Mouse (Mus musculus): Measurements from ENCODE around the gene Cdyl. TPM values are rescaled to one million over a fixed set of nuclear protein-coding genes. Genes with fewer than 3 reads are reported as not detected.
A peak's percentile ranks its signal among the peaks of the same experiment; 100 is the strongest.

The Cdyl gene
- total RNA-seq, 2 experiments from 2014 or later, result 14.1 to 18.5 TPM

DNA sequence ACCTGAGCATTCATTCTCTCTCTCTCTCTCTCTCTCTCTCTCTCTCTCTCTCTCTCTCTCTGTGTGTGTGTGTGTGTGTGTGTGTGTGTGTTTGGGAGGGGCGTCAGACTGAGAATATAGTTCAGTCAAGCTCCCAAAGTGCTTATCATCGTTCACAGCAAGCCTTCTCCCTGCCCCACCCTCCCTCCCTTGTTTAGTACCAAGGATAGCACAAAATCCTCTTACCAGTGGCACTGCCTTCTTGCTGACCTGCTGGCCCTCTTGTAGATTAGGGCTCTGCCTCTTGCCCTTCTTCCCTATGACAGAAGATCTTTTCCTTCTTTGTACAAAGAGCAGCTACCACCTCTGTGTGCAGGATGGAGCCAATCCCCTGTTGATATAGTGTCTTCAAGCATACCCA is 136.3 kb downstream of the Cdyl start:
- DNase-seq (ENCODE audit: low spot score in 2 of 2), result no peak

DNA sequence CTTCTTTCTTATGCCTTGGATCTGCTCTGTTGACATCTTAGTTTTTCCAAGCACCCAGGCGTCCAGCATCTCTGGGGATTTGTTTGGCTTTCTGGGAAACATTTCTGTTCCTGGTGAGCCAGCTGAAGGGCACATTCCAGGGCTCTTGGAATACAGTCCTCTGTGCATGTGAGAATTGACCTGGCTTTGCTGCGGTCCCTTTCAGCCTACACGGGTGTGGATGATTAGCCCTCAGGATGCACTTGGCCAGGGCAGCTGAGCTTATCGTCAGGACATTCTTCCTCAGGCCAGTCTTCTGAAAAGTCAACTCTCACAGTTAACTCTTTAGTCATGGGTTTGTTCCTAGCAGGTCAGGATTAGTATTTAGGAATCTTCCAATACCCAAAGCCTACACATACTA is 136.7 kb downstream of the Cdyl start:
- DNase-seq (ENCODE audit: low spot score in 2 of 2), result no peak

GRCm38 (mm10) chr13:35797811-35798522 is 138.3 kb downstream of the Cdyl start:
- DNase-seq (ENCODE audit: low spot score in 2 of 2), result no peak

DNA sequence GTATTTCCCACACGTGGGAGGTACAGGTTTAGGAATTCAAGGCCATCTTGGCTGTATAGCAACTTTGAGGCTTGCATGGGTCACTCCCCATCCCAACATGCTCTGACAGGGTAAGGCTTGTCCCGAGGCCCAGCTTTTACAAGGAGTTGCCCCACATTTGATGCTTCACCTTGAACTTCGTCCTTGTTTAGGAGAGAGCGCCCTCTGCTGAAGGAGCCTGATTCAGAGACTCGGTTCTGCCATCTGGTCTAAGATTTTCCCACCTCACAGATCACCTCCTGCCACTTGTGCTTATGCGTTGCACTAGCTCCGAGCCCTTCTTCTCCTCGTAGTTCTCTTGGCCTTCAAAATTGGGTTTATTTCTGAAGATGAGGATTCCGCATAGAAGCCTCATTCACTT is 139.0 kb downstream of the Cdyl start:
- DNase-seq (ENCODE audit: low spot score in 2 of 2), result peak in 1 of 2 experiments; percentile 34

DNA sequence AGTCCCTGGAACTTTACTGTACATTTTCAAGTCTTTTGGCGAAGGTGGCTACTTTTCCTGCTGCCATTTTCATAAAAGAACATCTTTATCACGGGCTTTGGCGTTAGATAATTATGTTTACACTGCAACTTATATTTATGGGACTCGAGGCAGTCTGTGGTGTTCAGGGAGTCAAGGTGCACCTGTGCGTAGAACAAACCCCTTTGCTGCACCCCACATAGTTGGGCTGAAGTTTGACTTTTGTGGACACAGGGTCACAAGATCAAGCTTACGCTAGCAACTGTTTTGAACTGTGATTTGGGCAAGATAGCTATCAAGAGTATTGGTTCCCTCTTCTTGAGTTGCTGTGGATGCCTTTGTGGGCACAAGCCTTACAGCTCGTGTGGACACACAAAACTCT is 140.6 kb downstream of the Cdyl start:
- DNase-seq (ENCODE audit: low spot score in 2 of 2), result no peak

DNA sequence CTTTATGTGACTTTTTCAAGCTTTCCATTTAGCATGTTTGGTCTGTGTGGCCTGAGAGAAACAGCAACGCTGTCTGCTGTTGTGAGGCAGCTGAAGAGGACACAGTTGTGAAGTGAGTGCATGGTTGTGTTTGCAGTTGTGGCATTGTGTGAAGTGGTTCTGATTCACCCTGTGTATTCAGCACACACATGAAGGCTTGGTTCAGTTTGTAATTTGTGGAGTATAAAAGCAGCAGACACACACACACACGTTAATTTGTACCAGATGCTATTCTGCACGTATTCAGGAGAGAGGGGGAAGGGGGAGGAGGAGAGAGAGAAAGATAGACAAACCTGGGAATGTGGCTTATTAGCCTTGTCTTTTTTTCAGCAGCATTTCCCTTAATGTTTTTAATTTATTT is 146.1 kb downstream of the Cdyl start:
- no peak for DNase-seq (ENCODE audit: low spot score in 2 of 2)

- DNase-seq (ENCODE audit: low spot score in 2 of 2), result no peak
Observed at GRCm38 (mm10) chr13:35806165-35806564, 146.5 kb downstream of the Cdyl start.

DNA sequence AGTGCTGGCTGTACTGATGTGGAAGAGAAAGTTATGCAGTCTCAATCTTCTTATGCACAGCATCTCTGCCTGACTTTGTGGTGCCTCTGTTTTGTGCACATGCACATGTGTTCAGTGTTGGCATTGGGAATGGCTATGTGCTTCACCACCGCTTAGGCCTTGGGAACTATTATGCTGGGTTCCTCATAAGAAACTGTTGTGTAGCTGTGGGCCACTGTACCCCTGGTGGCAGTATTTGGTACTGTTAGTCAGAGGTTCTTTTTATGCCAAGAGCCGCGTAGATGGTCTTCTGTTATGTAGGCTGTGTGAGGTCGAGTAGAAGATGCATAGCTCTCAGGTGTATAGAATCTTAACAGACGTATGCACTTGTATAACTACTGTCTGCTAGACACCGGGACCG is 147.4 kb downstream of the Cdyl start:
- no peak for DNase-seq (ENCODE audit: low spot score in 2 of 2)

DNA sequence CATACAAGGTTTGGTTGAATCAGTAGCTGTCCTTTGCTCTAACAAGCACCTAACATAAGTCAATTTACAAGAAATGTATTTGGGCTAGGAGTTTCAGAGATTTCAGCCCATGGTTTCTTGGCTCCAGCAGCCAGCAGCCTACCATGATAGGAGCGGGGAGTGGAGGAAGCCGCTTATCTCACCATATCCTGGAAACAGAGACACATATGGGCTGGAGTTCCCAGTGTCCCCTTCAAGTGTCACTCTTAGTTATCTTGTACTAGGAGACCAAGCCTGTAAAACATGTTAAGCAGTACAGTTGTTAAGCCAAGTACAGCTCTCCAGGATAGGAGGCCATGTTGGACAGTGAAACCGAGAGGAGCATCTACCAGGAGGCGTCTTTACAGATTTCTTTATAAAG is 147.9 kb downstream of the Cdyl start:
- no peak for DNase-seq (ENCODE audit: low spot score in 2 of 2)

DNA sequence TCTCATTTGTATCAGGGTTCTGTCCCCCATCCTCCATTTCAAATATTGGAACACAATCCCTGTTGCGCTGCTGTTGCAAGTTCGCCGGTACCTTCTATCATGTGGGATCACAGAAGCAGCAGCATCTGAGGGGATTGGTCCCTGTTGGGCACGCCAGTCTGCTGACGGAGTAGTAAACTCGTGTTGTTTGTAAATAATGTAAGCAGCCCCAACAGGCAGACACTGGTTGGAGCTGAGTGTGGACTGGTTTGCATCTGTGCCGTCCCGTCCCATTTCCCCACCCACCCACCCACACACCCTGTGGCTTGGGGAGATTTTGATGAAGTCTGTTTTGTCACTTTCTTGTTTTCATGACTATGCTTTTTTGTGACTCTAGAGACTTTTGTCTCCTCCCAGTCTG is 148.3 kb downstream of the Cdyl start:
- no peak for DNase-seq (ENCODE audit: low spot score in 2 of 2)

DNA sequence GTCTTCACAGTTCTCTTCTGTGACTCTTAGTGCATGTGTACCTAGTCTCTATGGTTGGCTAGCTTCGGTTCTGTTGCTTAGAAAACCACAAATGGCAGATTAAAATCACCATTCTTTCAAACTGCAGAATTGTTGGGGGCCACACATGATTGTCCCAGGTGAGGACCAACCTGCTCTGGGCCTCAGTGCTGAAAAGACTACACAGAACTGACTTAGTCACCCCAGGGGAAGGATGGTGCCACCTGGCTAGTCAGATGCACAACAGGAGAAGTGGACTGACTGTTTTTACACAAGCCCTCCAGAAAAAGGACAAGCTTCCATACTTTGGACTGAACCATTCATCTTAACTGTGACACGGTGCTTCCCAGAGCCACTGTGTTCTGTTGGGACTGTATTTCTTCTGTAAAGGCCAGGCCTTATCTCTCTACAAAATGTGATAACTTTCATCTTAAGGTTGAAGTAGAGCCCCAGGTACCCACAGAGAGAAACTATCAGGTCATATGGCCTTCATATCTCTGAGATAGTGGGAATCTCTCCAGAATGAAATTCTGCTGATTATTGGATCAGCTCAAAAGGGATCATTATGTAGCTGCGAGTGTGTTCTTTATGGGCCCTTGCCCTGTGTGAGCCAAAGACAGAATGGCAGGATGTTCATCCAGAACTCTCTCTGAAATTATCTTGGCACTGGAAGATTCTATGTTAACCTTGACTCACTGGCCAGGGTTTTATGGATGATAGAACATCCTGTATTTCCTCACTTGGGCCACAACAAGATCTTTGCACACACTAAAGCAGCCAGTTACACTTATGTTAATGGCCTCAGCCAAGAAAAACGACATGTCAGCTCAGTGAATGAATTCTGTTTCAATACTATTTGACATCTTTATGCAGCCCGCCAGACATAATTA is 149.9 kb downstream of the Cdyl start:
- no peak for DNase-seq (ENCODE audit: low spot score in 2 of 2)

GRCm38 (mm10) chr13:35810160-35810537 is 150.5 kb downstream of the Cdyl start:
- no peak for DNase-seq (ENCODE audit: low spot score in 2 of 2)

- no peak for DNase-seq (ENCODE audit: low spot score in 2 of 2)
Observed at GRCm38 (mm10) chr13:35811361-35812190, 151.9 kb downstream of the Cdyl start.

DNA sequence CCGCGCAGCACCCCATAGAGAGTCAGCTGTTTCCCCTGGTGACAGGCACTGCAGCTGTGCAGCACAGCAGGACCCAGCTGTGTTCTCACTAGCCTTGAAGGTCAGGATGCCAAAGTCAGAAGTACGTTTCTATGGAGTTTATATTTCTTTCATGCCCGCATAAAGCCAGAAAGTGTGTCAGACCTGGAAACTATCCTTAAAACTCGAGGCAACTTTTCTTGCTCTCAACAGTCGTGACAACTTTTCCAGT is 152.5 kb downstream of the Cdyl start:
- DNase-seq (ENCODE audit: low spot score in 2 of 2), result no peak

DNA sequence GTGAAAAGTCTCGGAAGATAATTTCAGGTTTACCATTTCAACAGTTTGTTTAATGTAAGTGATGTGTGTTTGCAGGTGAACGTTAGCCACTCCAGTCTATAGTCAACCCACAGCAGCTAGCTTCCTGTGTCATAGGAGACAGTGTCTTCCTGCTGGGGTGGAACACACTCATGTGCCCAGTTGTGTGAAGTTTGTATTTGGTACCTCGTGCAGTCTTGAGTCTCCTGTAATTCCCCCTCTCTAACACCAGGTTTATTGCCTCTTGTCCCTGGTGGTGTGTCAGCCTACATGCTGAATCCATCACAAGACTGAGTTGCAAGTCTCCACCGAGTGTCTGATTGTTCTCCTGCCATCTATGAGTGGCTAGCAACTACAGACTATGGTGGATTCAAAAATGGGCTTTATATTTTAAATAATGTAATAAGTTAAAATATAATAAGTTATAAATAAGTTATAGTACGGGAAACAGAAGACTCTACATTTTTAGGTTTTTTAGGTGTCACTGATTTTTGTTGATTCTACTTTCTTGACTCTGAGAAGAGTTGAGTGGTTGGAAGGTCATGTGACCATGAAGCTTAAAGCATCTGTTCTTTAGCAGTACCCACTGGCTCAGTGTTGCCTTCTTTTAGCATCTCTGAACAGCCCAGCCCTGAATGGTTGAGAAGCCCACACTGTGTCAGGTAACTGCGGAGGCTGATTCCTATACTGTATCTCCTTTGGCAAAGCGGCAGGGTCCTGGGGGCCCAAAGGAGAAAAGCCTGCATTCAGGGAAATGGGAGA is 153.9 kb downstream of the Cdyl start:
- DNase-seq (ENCODE audit: low spot score in 2 of 2), result no peak

- no peak for DNase-seq (ENCODE audit: low spot score in 2 of 2)
Observed at GRCm38 (mm10) chr13:35815205-35815726, 155.6 kb downstream of the Cdyl start.

DNA sequence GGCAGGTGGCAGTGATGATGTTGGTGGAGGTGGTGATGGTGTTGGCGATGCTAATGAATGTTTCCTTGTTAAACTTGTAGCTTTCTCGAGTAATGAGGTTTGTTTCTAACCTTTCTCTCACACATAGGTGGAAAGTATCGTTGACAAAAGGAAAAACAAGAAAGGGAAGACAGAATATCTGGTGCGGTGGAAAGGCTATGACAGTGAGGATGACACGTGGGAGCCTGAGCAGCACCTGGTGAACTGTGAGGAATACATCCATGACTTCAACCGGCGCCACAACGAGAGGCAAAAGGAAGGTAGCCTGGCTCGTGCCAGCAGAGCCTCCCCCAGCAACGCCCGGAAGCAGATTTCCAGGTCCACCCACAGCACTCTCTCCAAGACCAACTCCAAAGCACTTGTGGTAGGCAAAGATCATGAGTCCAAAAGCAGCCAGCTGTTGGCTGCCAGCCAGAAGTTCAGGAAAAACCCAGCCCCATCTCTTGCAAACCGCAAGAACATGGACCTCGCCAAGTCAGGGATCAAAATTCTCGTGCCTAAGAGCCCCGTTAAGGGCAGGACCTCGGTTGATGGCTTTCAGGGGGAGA is 156.2 kb downstream of the Cdyl start:
- DNase-seq (ENCODE audit: low spot score in 2 of 2), result no peak

- no peak for DNase-seq (ENCODE audit: low spot score in 2 of 2)
Observed at GRCm38 (mm10) chr13:35817626-35818025, 158.0 kb downstream of the Cdyl start.

DNA sequence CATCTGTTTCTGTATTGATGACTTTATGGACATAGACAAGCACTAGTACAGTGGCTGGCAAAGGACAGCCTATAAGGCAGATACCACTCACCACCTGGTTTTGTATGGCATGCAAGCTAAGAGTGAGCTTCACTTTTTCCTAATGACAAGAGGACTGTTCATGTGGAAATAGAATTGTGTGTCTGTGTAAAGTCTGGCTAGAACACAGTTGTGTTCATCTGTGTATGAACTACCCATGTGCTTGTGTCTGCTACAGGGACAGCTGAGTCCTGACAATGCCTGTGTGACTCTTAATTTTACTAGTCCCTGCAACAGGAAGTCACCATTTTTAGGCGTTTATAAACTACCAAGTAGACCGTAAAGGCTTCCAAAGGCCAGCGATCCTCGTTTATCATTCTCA is 158.4 kb downstream of the Cdyl start:
- DNase-seq (ENCODE audit: low spot score in 2 of 2), result no peak

DNA sequence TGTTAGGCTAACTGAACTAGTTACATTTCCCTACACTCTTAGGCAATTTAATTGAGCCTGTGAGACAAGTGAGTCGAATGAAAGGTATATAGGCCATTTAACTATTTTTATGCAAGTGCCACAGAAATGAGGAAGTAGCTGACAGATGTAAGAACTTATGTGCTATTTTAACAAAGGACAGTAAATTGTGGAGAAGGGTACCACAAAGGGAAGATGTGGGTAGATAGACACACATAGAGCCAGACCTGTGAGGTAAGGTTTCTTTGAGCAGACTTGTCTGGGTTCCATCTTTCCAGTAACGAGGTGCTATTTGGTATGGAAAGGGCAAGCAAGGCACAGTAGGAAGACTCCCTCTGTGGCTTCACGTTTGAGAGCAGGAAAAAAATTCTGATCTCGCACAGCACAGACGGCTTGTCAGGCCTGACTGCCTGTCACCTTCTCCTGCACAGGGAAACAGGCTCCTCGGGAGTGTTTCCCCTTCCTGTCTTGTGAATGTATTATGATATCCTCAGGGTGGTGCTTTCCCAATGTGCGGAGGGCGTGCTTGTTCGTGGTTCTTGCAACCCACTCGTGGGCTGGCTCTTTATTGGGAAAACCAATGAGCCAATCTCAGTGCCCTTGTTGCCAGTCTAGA is 162.3 kb downstream of the Cdyl start:
- DNase-seq (ENCODE audit: low spot score in 2 of 2), result no peak
